Mouse (Mus musculus) embryo, embryonic 9.5 days (tissue): ENCODE measurements around the gene Paqr7.

Experiments
- DNase-seq: peaks from one replicate; pipeline ENCODE4 v3.0.0-alpha.2; 2017; ENCODE audit errors: extremely low spot score

Gene Paqr7

DNA sequence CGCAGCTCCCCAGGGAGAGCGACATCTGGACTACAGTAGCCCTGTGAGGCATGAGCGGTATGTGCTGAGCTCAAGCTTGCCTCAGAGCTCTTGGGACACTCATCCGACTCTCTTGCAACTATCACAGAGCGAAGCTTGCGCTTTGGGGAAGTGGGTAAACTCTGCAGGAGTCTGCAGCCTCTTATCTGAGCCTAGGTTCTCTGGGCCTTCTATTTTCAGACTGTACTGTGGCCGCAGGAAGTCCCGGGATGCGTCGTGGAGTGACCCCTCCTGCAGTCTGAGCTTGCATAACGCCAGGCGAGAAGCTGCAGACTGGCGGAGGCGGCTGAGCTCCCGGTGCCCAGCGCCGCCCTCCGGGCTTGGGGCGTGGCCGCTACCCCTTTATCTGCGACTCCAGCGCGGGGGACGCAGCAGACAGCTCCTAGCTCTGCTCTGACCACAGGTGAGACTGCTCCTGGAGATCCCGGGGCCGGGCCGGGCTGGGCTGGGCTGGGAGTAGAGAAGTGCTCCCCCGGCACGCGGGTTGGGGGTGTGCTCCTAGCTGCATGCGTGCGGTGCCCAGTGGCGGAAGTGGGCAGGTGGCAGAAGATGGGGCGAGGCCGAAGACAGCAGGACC lies at the start of gene Paqr7:
Gene Paqr7 (plus strand): TSS at position 103 of the 616 bp plus-strand sequence.
- DNase-seq = peak; percentile 68

GRCm38 (mm10) chr4:134447966-134448365 lies 48.5 kb upstream of the Paqr7 start:
- no peak for DNase-seq

DNA sequence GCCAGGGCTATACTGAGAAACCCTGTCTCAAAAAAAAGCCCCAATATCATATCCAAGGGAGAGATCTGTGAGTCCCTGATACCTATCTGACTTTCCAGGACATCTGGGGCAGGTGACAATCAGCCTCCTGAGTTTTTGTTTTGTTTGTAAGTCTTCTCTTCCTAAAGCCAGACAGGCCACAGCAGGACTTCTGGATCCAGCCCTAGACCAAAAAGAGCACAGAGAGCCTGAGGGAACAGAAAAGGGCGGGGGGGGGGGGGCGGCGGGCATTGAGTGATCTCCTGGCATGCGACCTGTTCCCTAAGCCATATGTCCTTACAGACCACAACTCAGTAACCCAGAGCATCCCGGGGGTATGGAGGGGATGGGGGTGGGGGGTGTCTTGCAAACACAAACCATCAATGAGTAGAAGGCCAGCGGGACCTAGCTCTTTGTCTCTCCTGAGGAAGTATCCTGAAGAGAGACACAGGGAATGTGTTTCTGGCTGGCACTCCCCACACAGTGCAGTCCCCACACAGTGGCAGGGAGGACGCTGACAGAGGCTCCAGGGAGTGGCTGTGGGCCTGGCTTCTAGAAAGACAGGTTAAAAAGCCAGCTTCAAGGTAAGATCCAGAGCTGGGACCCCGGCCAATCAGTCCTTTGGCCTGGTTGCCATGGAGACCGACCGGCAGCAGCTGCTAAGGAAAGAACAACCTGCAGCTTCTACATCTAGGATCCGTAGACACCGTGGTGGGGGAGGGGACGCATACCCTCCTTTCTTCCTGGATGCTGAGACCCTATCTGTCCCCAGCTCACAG lies 46.7 kb upstream of the Paqr7 start:
- no peak for DNase-seq

GRCm38 (mm10) chr4:134450392-134451195 lies 45.9 kb upstream of the Paqr7 start:
- DNase-seq = no peak

DNA sequence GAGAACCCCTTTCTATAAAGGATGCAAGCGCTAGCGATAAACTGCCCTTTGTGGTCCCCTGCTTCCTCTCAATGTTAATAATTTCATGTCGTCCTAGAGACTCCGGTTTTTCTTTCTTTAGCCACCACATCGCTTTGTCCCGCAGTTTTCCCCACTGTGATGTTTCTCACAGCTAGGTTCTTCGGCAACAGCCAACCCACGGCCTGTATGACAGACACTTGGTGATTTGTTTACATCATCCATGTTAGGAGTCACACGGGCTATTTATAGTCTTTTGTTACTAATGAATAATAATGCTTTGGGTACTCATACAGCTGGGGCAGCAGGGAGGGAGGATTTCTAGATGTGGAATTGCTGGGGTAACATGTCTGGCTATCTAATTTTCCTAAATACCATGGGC lies 45.0 kb upstream of the Paqr7 start:
- no peak for DNase-seq

DNA sequence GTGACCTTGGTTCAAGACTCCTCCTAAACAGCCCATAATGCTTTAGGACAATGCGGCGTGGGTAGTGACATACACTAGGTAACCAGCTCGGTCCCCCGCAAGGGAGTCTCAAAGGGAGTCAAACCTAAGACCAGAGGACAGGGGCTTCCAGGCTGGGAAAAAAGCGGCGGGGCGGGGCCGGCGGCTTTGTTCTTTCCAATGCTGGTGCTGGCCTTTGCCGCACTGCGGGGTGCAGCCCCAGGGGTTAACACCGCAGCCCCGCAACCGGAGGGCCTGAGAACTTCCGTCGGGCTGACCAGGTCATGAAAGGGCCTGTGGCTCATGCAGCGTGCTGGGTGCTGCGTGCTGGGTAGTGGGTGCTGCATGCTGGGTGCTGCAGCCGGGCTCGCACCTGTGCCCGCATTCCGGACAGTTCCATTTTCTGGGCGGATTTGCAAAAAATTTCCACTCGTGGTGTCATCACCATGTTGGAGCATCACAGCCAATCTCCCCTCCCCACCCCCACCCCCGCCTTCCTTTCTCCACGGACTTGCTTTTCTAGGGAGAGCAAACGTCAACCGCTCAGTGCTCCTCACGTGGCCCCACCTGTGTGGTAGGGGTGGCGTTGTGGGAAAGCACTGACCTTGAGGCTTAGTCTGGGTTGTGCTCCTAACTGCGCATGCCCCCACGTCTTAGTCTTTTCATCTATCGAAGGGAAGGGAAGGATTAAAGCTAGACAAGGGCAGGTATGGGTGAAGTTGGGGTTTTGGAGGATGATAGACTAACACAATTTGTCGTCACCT lies 42.7 kb upstream of the Paqr7 start:
- no peak for DNase-seq

DNA sequence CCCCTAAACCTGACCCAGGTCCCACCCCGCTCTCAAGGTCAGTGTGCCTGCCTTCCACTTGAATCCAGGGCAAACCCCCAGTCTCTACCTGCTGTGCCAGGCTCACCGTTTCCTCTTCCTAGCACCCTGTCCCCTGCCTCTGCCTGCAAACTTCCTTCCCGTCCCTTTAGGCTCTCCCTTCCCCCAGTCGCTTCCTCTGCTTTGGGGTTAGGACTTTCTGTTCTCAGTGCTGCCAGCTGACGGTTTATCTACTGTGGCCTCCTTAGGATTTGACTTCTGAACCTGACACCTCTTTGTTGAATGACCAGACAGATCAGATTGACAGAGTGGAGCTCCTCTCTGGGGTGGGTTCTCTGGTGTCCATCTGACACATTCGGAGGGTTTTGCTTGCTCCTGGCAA lies 41.2 kb upstream of the Paqr7 start:
- no peak for DNase-seq

DNA sequence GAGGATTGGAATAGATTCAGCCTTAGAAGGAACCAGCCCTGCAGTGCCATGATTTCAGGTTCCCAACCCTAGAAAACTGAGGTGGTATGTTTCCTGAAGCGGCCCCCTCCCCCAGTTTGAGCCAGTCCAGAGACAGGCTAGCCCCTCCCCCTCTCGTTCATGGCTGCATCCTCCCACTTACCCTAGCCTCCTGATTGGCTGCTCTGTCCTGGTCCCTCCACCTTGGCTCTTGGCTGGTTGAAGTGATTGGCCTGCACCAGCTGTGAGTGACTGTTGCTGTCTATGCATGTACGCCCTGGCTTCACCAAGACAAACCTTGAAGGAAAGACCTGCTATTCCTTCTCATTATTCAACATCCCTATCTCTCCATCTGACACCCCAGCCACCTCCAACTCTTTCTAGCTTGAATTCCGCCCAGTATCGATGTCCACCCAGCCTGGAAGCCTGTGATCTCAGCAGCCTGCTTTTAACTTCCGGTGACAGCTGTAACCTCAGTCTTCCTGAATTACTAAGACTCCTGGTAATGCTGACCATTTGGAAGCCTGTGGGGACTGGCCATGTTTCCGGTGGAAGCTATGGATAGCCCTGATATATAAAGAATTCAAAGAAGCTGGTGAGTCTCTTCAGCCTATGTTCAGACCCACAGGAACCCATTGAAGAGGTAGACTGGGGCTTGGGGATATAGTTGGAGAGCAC lies 39.2 kb upstream of the Paqr7 start:
- DNase-seq = no peak

DNA sequence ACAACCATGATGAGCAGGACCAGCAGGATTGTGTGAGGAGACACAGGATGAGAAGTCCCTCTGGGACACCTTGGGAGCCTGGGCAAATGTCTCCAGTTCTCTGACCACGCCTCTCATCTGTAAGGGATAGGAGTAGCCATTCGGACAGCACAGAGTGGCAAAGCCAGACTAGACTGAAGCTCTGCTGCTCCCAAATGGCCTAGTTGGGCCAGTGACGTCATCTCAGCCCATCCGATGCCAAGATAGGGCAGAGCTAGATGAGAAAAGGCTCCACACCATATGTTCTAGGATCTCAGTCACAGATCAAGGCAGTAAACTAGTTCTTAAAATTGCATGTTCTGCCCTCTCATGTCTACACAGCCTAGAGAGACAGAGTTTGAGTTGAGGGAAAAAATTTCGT lies 37.6 kb upstream of the Paqr7 start:
- DNase-seq = no peak

DNA sequence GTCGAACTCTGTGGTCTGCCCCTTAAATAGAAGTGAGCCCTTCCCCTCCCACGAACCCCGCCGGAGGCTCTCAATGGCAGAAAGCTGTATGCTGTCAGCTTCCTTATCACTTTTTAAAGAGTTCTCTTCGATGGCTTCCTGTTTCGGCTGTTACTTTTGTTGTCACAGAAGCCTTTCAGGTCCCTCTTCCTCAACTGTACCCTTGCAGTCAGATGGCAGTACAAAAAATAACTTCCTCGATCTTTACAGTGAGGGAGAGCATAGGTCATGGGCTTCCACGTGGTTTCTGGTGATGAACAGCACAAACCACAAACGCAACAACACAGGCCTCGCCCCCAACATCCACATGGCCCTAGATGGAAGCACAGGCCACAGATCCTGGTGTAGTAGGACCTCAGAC lies 36.2 kb upstream of the Paqr7 start:
- no peak for DNase-seq

GRCm38 (mm10) chr4:134461252-134461651 lies 35.2 kb upstream of the Paqr7 start:
- no peak for DNase-seq

GRCm38 (mm10) chr4:134465789-134466188 lies 30.7 kb upstream of the Paqr7 start:
- no peak for DNase-seq

DNA sequence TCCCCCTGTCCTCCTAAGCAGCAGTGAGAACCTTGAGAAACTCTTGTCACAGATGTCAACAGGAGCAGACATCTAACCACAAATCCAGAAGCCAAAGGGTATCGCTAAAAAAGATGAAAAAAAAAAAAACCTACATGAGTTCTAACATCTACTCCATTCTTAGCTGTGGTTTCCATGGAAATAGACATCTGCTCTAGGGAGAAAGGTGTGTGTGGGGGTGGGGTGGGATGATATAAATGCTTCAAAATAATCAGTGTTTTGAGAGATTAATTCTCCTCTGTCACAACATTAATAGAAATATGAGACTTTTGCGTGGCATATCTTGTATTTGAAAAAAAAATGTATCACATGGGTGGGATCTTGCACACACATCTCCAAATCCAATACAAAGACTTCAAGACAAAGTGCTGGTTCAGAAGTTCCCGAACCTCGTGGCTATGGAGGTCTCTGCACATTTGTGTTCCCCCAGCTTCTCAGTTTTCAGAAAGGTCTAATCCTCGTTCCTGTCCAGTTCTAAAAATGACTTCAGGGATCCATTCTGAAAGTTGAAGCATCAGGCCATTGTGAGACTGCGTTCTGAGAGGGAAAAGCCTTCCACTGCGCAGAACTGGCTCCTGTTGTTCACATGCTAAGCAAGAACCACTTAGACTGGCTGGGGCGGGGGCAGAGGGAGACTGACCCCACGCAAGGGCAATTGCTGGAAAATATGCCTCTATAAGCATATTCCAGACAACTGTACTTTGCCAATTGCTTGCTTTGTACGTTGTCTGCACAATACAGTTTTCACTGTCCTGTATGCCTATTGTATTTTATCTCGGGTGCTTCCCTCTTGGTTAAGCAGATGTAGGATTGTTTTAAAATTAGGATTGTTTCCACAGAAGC lies 29.9 kb upstream of the Paqr7 start:
- no peak for DNase-seq

DNA sequence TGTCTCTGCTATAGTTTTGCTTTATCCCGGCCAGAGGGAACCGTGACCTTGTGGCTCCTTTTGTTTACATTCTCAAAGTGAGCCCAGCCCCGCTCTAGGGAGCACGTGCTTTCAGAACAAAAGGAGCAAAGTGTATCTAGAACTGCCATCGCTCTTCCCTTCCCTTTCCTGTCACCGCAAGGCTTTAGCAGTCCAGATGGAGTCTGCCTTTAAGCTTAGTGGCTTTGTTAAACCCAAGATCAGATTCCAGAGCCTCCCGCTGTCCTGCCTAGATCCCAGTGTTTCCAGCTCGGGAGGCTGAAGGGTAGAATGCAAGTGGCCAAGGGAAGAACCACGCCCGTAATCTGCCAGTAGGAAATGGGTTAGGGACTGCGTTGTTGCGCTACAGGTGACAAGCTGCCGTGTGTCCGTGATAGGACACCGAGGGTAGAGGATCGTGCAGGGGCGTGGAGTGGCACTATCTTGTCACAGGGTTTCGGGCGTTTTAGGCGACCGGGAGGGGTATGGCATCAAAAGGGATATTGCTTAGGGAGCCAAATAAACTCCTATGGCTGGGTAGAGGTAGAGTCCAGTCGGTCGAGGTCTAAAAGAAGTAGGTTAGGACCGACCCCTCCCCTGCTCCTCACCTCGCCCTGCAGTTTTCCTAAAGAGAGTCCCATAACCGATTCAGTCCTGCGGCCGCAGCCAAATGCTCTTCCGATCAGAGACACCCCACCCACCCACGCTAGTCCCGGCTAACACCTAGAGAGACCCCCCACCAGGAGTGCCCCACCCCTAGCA lies 28.9 kb upstream of the Paqr7 start:
- DNase-seq = peak; percentile 73

DNA sequence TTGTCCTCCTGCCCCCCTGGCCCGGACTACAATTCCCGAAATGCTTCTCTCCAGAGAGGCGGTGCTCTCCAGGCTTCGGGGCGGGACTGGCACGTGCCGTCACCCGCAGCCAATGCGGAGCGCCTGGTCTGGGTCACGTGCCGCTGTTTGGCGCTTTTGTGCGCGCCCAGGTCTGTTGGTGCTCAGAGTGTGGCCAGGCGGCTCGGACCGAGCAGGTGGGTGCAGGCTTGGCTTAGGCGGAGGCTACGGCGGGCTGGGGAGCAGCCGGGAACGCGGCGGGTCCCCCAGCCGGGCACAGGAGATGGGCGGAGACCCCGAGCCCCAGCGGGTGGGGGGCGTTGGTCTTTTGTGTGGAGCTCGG lies 28.3 kb upstream of the Paqr7 start, which contains the start of gene Stmn1:
Gene Stmn1 (plus strand): TSS at position 106 of the 361 bp plus-strand sequence.
- peak; percentile 96 for DNase-seq

GRCm38 (mm10) chr4:134468578-134469266 lies 27.8 kb upstream of the Paqr7 start:
- DNase-seq = peak; percentile 92

GRCm38 (mm10) chr4:134469341-134469796 lies 27.1 kb upstream of the Paqr7 start:
- DNase-seq = peak; percentile 50

DNA sequence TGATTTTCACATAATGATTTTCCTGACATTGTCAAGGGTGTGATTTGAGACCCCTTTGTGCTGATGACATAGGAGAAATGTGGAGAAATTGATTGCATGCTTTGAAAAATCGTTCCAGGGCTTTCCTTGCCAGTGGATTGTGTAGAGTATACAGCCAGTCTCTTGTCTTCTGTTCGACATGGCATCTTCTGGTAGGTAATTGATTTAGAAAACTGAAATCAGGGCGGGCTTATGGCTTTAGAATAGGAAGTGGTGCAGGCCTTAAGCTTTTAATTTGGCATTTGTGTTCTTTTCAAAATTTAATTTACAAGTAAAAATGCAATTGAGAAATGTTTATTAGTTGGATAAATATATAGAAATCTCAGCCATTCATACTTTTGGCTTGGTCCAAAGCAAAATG lies 26.5 kb upstream of the Paqr7 start:
- no peak for DNase-seq

DNA sequence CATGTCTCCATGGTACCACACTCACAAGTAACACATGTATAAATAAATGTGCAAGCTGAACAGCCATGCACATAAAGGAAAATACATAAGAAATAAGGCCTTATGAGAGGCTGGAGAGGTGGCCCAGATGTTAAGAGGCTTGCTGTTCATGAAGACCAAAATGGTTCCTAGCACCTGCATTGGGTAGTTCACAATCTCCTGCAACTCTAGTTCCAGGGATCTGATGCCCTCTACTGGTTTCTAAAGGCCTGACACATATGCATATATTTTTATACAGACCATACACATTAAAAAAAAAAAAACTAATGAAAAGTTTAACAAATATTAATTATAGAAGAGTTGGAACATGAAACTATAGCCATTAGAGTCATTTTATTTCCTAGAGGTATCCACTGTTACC lies 25.0 kb upstream of the Paqr7 start:
- no peak for DNase-seq
